Mouse (Mus musculus) lung, adult 2 months (tissue): Measurements from ENCODE around the gene Tusc2. TPM values are rescaled to one million over a fixed set of nuclear protein-coding genes. Genes with fewer than 3 reads are reported as not detected.
A peak's percentile ranks its signal among the peaks of the same experiment; 100 is the strongest.

Experiments
- DNase-seq: peaks from one replicate; pipeline ENCODE4 v3.0.0; 2022
- H3K4me1 ChIP-seq: fragments of 200-500 bp; 2 replicates; pipeline ENCODE4 v1.6.1; 2011; ENCODE audit warnings: low read length; ENCODE audit not compliant: control insufficient read depth, insufficient read depth
- H3K4me3 ChIP-seq: fragments of 200-500 bp; replicated peaks from 2 replicates; pipeline ENCODE3; 2011; ENCODE audit warnings: low read depth, mild to moderate bottlenecking, control low read depth, low read length; ENCODE audit errors: extremely low read depth
- CTCF ChIP-seq: fragments of 200-500 bp; IDR thresholded peaks from 2 replicates; pipeline ENCODE4 v1.5.1; 2011; ENCODE audit warnings: mild to moderate bottlenecking, low read length, control low read depth; ENCODE audit not compliant: insufficient read depth
- POLR2A ChIP-seq: fragments of 200-500 bp; IDR thresholded peaks from 2 replicates; pipeline ENCODE4 v1.6.1; 2011; ENCODE audit warnings: low read depth, mild to moderate bottlenecking, control low read depth, low read length, borderline replicate concordance; ENCODE audit errors: extremely low read depth
- WGBS: fragments of 180-500 bp; shearing (Covaris S2); methylation state at CpG from one replicate; pipeline ENCODE4 v1.1.7; 2018; 5-methylcytosine and 5-hydroxymethylcytosine counted together
- polyA plus RNA-seq: library from polyadenylated mRNA; depleted of rRNA; stranded (reverse); fragments of >200 nt; gene quantifications from 2 replicates; pipeline ENCODE4 v1.2.3, GENCODE M21; 2012

Gene Tusc2
- polyA plus RNA-seq, 1 experiment = 46.7 TPM

- H3K4me3 ChIP-seq = peak overlapping the region; percentile 51
- 48% methylated on average over 9 of the region's 9 CpGs for WGBS
- DNase-seq = peak; percentile 59
- no peak for TF ChIP-seq CTCF
- peak; percentile 64; the same call in 1 of the 2 replicates for TF ChIP-seq POLR2A
- peaks cover 21% of the 10 kb centered on the region for H3K4me1 ChIP-seq
Measured at GRCm38 (mm10) chr9:107606591-107606990, 43.5 kb downstream of the Tusc2 start.

GRCm38 (mm10) chr9:107607036-107607435 is 44.0 kb downstream of the Tusc2 start:
- 63% methylated on average over 2 of the region's 2 CpGs for WGBS
- H3K4me1 ChIP-seq = peaks cover 22% of the 10 kb centered on the region
- no peak for DNase-seq
- TF ChIP-seq POLR2A (no peak), CTCF (no peak)
- peak overlapping the region; percentile 51 for H3K4me3 ChIP-seq

- Histone ChIP-seq H3K4me1 (peaks cover 22% of the 10 kb centered on the region), H3K4me3 (no peak overlapping the region)
- peak; percentile 52 for DNase-seq
- WGBS = 40% methylated on average over 9 of the region's 9 CpGs
- TF ChIP-seq CTCF (no peak), POLR2A (0 out of 2 replicates have a peak, but pooled peaks have one; percentile 14)
Measured at GRCm38 (mm10) chr9:107607653-107608245, 44.7 kb downstream of the Tusc2 start.

GRCm38 (mm10) chr9:107608741-107609432 is 45.8 kb downstream of the Tusc2 start, which contains the start of gene Sema3b:
Gene Sema3b, minus strand, starts transcription at chr9:107609229.
- TF ChIP-seq CTCF (no peak), POLR2A (peak; percentile 36; the same call in 1 of the 2 replicates)
- peaks cover 22% of the 10 kb centered on the region for H3K4me1 ChIP-seq
- 43% methylated on average over 11 of the region's 12 CpGs for WGBS
- DNase-seq = no peak
- no peak within 1 kb of the TSS for H3K4me3 ChIP-seq

GRCm38 (mm10) chr9:107609433-107609830 is 46.4 kb downstream of the Tusc2 start:
- H3K4me1 ChIP-seq = peaks cover 22% of the 10 kb centered on the region
- TF ChIP-seq POLR2A (no peak), CTCF (no peak)
- no peak overlapping the region for H3K4me3 ChIP-seq
- WGBS = 69% methylated on average over 4 of the region's 4 CpGs
- DNase-seq = no peak

GRCm38 (mm10) chr9:107611456-107612190 is 48.6 kb downstream of the Tusc2 start:
- peaks cover 18% of the 10 kb centered on the region for H3K4me1 ChIP-seq
- no peak for DNase-seq
- no peak overlapping the region for H3K4me3 ChIP-seq
- no peak for TF ChIP-seq POLR2A
- no peak for TF ChIP-seq CTCF
- 39% methylated on average over 6 of the region's 6 CpGs for WGBS

- 3% methylated on average over 44 of the region's 48 CpGs for WGBS
- DNase-seq = peak; percentile 98
- peaks cover 18% of the 10 kb centered on the region for H3K4me1 ChIP-seq
- H3K4me3 ChIP-seq = peak overlapping the region; percentile 27
- TF ChIP-seq CTCF = peak; percentile 33; the same call in 1 of the 2 replicates
- peak; percentile 83; the same call in 1 of the 2 replicates for TF ChIP-seq POLR2A
Measured at GRCm38 (mm10) chr9:107612191-107612944, 49.3 kb downstream of the Tusc2 start.

GRCm38 (mm10) chr9:107612945-107613569 is 50.0 kb downstream of the Tusc2 start:
- no peak overlapping the region for H3K4me3 ChIP-seq
- peaks cover 19% of the 10 kb centered on the region for H3K4me1 ChIP-seq
- 3% methylated on average over 12 of the region's 12 CpGs for WGBS
- TF ChIP-seq CTCF = 0 out of 2 replicates have a peak, but pooled peaks have one; percentile 13
- no peak for TF ChIP-seq POLR2A
- DNase-seq = no peak
